Mouse (Mus musculus) stomach, embryonic 14.5 days (tissue): Measurements from ENCODE around the gene Ceacam16. TPM values are rescaled to one million over a fixed set of nuclear protein-coding genes. Genes with fewer than 3 reads are reported as not detected.

Experiments used
- ATAC-seq: fragments of 200-750 bp; cut with Nextera tagmentation; 2 replicates; pipeline ENCODE4 v1.8.0; 2017; ENCODE audit warnings: low read depth, moderate TSS enrichment; ENCODE audit not compliant: insufficient number of reproducible peaks, insufficient read depth, low FRiP score
- H3K27ac ChIP-seq: fragments of 300-500 bp; sonication (generic); 2 replicates; pipeline ENCODE4 v1.5.1; 2014; ENCODE audit warnings: mild to moderate bottlenecking, low read length, moderate library complexity, mixed read lengths
- H3K27me3 ChIP-seq: fragments of 300-500 bp; sonication (generic); 2 replicates; pipeline ENCODE4 v1.6.1; 2014; ENCODE audit warnings: low read length, control low read depth, mixed read lengths; ENCODE audit not compliant: control insufficient read depth, insufficient read depth
- H3K36me3 ChIP-seq: fragments of 300-500 bp; sonication (generic); 2 replicates; pipeline ENCODE4 v1.6.1; 2014; ENCODE audit warnings: mild to moderate bottlenecking, control low read depth, low read length, moderate library complexity, mixed read lengths; ENCODE audit not compliant: control insufficient read depth, insufficient read depth
- H3K4me1 ChIP-seq: fragments of 300-500 bp; sonication (generic); 2 replicates; pipeline ENCODE4 v1.6.1; 2014; ENCODE audit warnings: low read length, control low read depth, mixed read lengths; ENCODE audit not compliant: control insufficient read depth, insufficient read depth
- H3K4me2 ChIP-seq: fragments of 300-500 bp; sonication (generic); replicated peaks from 2 replicates; pipeline ENCODE4 v1.6.1; 2014; ENCODE audit warnings: low read depth, low read length, control low read depth
- H3K4me3 ChIP-seq: fragments of 300-500 bp; sonication (generic); 2 replicates; pipeline ENCODE4 v1.5.1; 2014; ENCODE audit warnings: low read depth, low read length, control low read depth
- H3K9ac ChIP-seq: fragments of 300-500 bp; sonication (generic); replicated peaks from 2 replicates; pipeline ENCODE4 v1.6.1; 2014; ENCODE audit warnings: low read depth, mild to moderate bottlenecking, control low read depth, low read length, moderate library complexity, mixed read lengths
- H3K9me3 ChIP-seq: fragments of 300-500 bp; sonication (generic); 2 replicates; pipeline ENCODE4 v1.6.1; 2016; ENCODE audit warnings: low read depth, low read length, control low read depth; ENCODE audit not compliant: control insufficient read depth
- WGBS: fragments of 180-500 bp; shearing (Covaris S2); extraction: QIAGEN DNeasy Blood & Tissue Kit; methylation state at CpG from one replicate; pipeline ENCODE4 v1.1.7; 2014; 5-methylcytosine and 5-hydroxymethylcytosine counted together
- polyA plus RNA-seq: library from polyadenylated mRNA; unstranded; fragments of >200 nt; fragmentation: Nextera tagmentation; extraction: Ambion mirVana; gene quantifications from 2 replicates; pipeline ENCODE4 v1.2.1, GENCODE M21; 2014

The Ceacam16 gene
- not detected in 2 replicates for polyA plus RNA-seq

GRCm38 (mm10) chr7:19861199-19861598 is at the start of gene Ceacam16:
Gene Ceacam16 (minus strand): TSS chr7:19861299.
- H3K27me3 ChIP-seq = no peaks in the 10 kb centered on the region
- H3K27ac ChIP-seq = no peak within 1 kb of the TSS
- no peak within 1 kb of the TSS for H3K4me3 ChIP-seq
- H3K9me3 ChIP-seq = no peaks in the 10 kb centered on the region
- H3K4me2 ChIP-seq = no peak within 1 kb of the TSS
- H3K36me3 ChIP-seq = no peaks in the 10 kb centered on the region
- ATAC-seq = no peak
- 79% methylated on average over 9 of the region's 9 CpGs for WGBS
- no peaks in the 10 kb centered on the region for H3K4me1 ChIP-seq
- H3K9ac ChIP-seq = no peak within 1 kb of the TSS

DNA sequence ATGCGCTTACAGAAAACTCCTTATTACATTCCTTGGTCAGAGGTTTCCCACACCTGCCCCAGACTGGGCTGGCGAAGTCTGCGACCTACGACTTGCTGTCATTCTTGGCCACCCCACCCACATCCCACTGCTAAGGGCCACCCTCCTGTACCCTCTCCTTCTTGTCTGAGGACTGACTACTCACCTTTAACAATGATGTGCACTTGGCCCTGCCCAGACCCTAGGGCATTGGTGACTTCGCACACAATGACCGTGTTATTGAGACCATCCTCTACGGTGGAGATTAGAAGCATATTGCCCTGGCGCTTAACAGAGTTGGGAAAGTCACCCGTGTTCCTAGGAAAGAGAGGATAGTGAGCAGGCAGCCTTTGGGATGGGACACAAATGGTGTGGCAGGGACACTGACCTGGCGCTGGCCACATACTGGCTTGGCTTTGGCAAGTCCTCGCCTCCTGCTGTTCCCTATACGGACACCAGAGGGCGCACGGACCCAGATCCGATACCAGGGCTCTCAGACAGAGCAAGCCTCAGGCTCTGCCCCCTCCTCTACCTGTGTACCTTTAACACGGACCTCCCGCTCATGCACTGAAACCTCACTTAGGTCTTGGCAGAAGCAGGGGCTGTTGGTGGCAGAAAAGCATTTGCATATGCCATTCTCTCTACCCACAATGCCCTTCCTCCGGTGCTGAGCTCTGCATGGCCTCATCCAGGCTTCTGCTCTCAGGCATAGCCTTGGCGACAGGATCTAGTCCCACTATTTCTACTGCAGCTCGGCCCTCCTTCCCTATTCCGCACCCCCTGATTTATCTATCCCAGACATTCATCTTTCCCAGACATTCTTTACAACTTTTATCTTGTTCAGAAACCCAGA is 49.6 kb upstream of the Ceacam16 start:
- peak; percentile 53 for ATAC-seq

DNA sequence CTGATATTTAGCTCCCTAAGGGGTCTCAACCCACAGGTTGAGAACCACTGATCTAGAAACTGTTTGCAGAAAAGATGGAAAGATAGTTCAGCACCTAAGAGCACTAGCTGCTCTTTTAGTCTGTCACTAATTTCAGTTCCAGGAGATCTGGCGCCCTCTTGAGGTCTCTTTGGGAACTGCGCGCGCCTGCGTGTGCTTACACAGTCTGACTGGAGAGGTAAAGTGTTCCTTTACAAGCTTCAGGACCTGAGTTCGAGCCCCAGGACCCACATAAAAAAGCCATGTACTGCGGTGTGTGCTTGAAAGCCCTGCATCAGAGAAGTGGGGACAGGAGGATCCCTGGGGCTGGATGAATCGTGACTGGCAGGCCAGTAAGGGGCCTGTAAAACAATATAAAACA is 28.8 kb upstream of the Ceacam16 start:
- no peaks in the 10 kb centered on the region for H3K27me3 ChIP-seq
- no peak overlapping the region for H3K9ac ChIP-seq
- no peak overlapping the region for H3K4me2 ChIP-seq
- H3K27ac ChIP-seq = no peak overlapping the region
- no peak overlapping the region for H3K4me3 ChIP-seq
- no peak for ATAC-seq
- no peaks in the 10 kb centered on the region for H3K9me3 ChIP-seq
- WGBS = 55% methylated on average over 8 of the region's 8 CpGs
- no peaks in the 10 kb centered on the region for H3K4me1 ChIP-seq
- no peaks in the 10 kb centered on the region for H3K36me3 ChIP-seq

More for the DNA sequence above, 49.6 kb upstream of the Ceacam16 start:
- H3K36me3 ChIP-seq = peaks cover 10% of the 10 kb centered on the region
- H3K4me1 ChIP-seq = no peaks in the 10 kb centered on the region
- 49% methylated on average over 21 of the region's 21 CpGs for WGBS
- H3K27ac ChIP-seq = no peak overlapping the region
- H3K27me3 ChIP-seq = no peaks in the 10 kb centered on the region
- H3K4me3 ChIP-seq = no peak overlapping the region
- H3K9me3 ChIP-seq = no peaks in the 10 kb centered on the region; the same call in 1 of the 2 replicates
- no peak overlapping the region for H3K4me2 ChIP-seq
- no peak overlapping the region for H3K9ac ChIP-seq

GRCm38 (mm10) chr7:19887849-19888248 is 26.8 kb upstream of the Ceacam16 start, which contains the start of gene Ceacam19:
Gene Ceacam19 (minus strand): TSS chr7:19887965.
- ATAC-seq = no peak
- Histone ChIP-seq H3K27ac (no peak within 1 kb of the TSS), H3K9me3 (no peaks in the 10 kb centered on the region), H3K9ac (no peak within 1 kb of the TSS), H3K4me3 (no peak within 1 kb of the TSS), H3K36me3 (no peaks in the 10 kb centered on the region), H3K27me3 (no peaks in the 10 kb centered on the region), H3K4me1 (no peaks in the 10 kb centered on the region), H3K4me2 (no peak within 1 kb of the TSS)
- 57% methylated on average over 7 of the region's 7 CpGs for WGBS

GRCm38 (mm10) chr7:19880754-19881153 is 19.7 kb upstream of the Ceacam16 start:
- Histone ChIP-seq H3K9ac (no peak overlapping the region), H3K4me1 (no peaks in the 10 kb centered on the region), H3K4me3 (no peak overlapping the region), H3K4me2 (no peak overlapping the region), H3K36me3 (no peaks in the 10 kb centered on the region), H3K27ac (no peak overlapping the region), H3K9me3 (no peaks in the 10 kb centered on the region), H3K27me3 (no peaks in the 10 kb centered on the region)
- 79% methylated on average over 8 of the region's 8 CpGs for WGBS
- no peak for ATAC-seq

- 35% methylated on average over 14 of the region's 14 CpGs for WGBS
- no peaks in the 10 kb centered on the region for H3K27me3 ChIP-seq
These were observed 15.8 kb upstream of the Ceacam16 start for GRCm38 (mm10) chr7:19876781-19877425.

GRCm38 (mm10) chr7:19875948-19876682 is 15.0 kb upstream of the Ceacam16 start:
- Histone ChIP-seq H3K9me3 (no peaks in the 10 kb centered on the region), H3K4me2 (no peak overlapping the region), H3K4me1 (no peaks in the 10 kb centered on the region), H3K27me3 (no peaks in the 10 kb centered on the region), H3K9ac (no peak overlapping the region), H3K36me3 (no peaks in the 10 kb centered on the region), H3K27ac (no peak overlapping the region), H3K4me3 (no peak overlapping the region)
- 46% methylated on average over 13 of the region's 13 CpGs for WGBS
- ATAC-seq = no peak

More at GRCm38 (mm10) chr7:19876781-19877425, 15.8 kb upstream of the Ceacam16 start:
- Histone ChIP-seq H3K4me3 (no peak overlapping the region), H3K27ac (no peak overlapping the region), H3K4me1 (no peaks in the 10 kb centered on the region), H3K9me3 (no peaks in the 10 kb centered on the region), H3K9ac (no peak overlapping the region), H3K36me3 (no peaks in the 10 kb centered on the region), H3K4me2 (no peak overlapping the region)
- ATAC-seq = no peak

GRCm38 (mm10) chr7:19871943-19872601 is 11.0 kb upstream of the Ceacam16 start:
- Histone ChIP-seq H3K9ac (no peak overlapping the region), H3K27ac (no peak overlapping the region), H3K36me3 (no peaks in the 10 kb centered on the region), H3K4me3 (no peak overlapping the region), H3K9me3 (no peaks in the 10 kb centered on the region), H3K27me3 (no peaks in the 10 kb centered on the region), H3K4me1 (no peaks in the 10 kb centered on the region), H3K4me2 (no peak overlapping the region)
- no peak for ATAC-seq
- 39% methylated on average over 5 of the region's 5 CpGs for WGBS
